Mouse (Mus musculus) Muller cell, postnatal 12 days (primary cell): Measurements from ENCODE around the gene Acer1.
A peak's percentile ranks its signal among the peaks of the same experiment; 100 is the strongest.

ENCODE experiments used
- DNase-seq: peaks from one replicate; pipeline ENCODE4 v3.0.0-alpha.2; 2015; ENCODE audit errors: inconsistent ontology term

Gene Acer1

DNA sequence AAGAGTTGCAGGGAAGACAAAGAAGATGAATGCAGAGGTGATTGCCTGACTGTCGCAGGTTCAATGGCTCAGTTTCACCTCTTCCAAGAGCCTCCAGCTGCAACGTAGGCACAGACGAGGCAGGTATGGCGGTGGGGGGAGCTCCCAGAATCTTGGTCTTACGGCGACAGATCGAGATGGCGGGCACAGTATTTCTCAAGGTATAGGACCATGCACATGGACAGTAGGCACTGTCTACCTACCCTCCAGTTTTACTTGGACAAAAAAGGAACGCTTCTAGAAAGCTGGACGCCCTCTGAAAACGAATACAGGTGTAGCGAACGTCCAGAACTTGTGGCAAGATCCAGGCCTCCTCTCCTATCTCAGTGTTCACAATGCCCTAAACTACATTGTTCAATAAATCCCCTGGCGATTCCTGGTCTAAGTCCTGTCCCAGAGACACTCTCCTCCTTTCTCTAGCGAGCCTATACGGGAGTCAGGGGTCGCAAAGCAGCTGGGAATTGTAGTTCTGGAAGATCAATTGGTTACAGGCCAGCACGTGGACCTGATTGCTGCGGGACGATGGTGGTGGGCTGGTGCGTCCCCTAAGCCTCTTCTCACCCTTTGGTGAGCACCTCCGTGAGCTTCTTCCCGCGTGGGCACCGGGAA is 7.7 kb upstream of the Acer1 start:
- no peak for DNase-seq

GRCm38 (mm10) chr17:56988921-56989430 is 7.0 kb upstream of the Acer1 start:
- no peak for DNase-seq

- no peak for DNase-seq
Observed at GRCm38 (mm10) chr17:56988441-56988840, 6.5 kb upstream of the Acer1 start.

- no peak for DNase-seq
Observed at GRCm38 (mm10) chr17:56986105-56986805, 4.3 kb upstream of the Acer1 start.

GRCm38 (mm10) chr17:56985656-56986055 is 3.7 kb upstream of the Acer1 start:
- no peak for DNase-seq

- no peak for DNase-seq
Observed at GRCm38 (mm10) chr17:56984886-56985285, 3.0 kb upstream of the Acer1 start.

- no peak for DNase-seq
Observed at GRCm38 (mm10) chr17:56981049-56981448, 877 bp downstream of the Acer1 start.

DNA sequence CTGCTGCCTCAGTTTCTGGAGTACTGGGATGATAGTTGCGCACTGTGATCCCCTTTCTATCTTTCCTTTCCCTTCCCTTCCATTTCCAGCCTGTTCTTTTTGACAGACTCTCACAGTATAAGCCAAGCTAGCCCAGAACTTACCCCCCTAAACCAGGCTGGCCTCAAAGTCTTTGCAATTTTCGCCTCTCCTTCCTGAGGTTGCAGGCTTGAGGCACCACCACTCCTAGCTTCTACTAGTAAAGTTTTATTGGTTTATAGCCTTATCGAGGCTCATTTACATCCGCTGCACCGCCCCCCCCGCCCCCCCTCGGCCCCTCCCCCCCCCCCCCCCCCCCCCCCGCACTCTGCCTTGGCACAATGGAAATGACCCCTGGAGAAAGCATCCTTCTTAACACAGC is 2.4 kb downstream of the Acer1 start:
- no peak for DNase-seq

DNA sequence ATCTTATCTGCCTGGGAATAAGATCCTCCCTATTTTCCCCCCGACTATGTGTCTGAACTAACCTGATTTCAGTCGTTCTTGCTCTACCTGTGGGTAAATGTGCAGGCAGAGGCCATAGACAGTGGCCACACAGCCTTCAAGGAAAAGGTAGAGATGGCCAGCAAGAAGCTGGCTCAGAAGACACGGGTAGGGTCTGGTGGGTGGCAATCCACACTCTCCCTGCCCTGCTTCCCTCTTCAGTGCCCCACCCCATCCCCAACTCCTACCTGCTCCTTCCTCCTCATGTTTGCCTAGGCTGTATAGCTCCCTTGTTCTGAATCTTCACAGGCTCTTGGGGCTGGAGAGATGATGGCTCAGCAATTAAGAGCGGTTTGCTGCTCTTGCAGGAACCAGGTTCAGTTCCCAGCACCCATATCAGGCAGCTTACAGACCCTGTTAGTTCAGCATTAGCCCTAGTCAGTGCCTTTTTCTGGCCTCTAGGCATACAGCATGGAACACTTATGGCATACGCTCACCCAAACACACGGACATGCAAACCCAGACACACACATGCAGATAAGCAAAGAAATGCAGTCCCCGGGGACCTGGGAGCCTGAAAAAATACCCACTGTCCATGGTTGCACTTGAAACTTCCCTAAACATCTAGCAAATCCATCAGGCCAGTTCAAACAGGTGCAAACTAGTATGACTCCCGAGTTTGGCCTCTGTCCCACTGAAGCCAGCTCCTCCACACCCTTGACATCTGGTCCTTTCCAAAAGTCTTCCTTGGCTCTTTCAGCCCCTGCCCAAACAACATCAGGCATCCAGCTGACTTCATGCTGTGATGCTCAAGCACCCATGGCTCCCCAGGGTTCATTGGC is 5.2 kb downstream of the Acer1 start:
- no peak for DNase-seq

GRCm38 (mm10) chr17:56975391-56975790 is 6.5 kb downstream of the Acer1 start:
- no peak for DNase-seq

- DNase-seq = no peak
Observed at GRCm38 (mm10) chr17:56974708-56975240, 7.2 kb downstream of the Acer1 start.

- no peak for DNase-seq
Observed at GRCm38 (mm10) chr17:56973956-56974707, 7.8 kb downstream of the Acer1 start.

DNA sequence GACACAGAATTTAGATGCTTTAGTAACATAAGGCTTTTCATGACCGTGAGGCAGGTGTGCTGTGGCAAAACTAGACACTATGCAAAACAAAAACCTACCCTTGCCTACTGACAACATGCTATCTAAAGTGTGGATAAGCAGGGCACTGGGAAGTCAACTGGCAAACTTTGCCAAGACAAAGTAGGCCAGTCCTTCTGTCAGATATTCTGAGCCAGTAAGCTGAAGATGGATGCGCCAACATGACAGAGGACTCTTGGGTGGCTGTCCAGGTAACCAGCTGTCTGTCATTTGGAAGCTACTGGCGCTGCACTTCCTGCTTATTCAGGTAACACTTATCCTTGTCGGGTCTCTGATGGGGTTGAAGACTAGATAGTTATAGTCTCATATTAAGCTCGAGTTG is 11.8 kb downstream of the Acer1 start:
- DNase-seq = no peak

GRCm38 (mm10) chr17:56969321-56969720 is 12.6 kb downstream of the Acer1 start:
- DNase-seq = no peak

DNA sequence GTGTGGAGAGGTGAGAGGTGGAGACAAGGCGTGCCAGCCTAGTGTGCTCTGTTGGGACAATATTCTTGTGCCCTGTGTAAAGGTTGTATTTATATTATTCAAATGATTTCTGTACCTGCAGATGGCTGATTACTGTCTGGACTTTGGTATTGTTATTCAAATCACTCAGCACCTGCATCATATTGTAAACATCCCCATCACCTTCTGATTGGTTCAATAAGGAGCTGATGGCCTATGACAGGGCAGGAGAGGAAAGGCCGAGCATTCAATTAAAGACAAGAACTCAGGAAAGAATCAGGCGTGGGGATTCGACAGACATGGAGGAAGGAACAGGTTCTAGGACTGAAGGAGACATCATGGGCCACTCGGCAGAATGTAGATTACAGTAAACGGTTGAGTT is 18.3 kb downstream of the Acer1 start:
- DNase-seq = no peak

- no peak for DNase-seq
Observed at GRCm38 (mm10) chr17:56962642-56963405, 19.1 kb downstream of the Acer1 start.

DNA sequence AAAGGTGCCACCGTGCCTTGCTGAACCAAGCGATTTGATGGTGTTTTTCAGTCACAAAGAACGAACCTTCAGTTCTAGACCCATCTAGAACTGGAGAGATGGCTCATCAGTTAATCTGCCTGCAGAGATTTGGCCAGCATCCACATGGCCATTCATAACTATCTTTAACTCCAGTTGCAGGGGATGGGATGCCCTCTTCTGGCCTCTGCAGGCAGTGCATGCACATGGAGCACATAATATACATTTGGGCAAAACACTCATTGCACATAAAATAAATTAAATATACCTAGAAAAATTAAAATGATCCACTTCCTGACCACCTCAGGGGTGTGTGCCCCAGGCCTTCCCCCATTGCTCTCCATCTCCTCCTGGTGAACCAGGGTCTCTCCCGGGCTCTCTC is 20.0 kb downstream of the Acer1 start:
- DNase-seq = no peak

DNA sequence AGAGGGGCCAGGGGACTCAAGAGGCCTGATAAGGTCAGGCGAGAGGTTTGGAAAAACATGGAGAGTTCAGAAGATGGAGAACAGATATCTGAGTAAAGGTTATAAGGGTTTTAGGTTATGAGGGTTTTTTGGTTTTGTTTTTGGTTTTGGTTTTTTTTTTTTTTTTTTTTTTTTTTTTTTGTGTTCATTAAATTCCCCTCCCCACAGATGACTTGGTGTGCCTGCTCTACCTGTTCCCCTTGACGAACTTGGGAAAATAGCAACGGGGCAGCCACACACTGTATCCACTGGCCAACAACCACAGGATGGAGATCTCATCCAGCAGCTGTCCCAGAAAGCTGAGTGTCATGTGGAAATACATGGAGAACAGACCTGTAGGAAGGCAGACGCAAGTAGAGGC is 23.3 kb downstream of the Acer1 start:
- DNase-seq = no peak

GRCm38 (mm10) chr17:56957763-56958429 is 24.0 kb downstream of the Acer1 start:
- DNase-seq = peak; percentile 7

GRCm38 (mm10) chr17:56954871-56955270 is 27.1 kb downstream of the Acer1 start:
- no peak for DNase-seq
